Mouse (Mus musculus) limb, embryonic 14.5 days (tissue): ENCODE data around the gene Psmd4. TPM values are rescaled to one million over a fixed set of nuclear protein-coding genes. Genes with fewer than 3 reads are reported as not detected.
"Not testable (repeated sequence)": the region's sequence is repeated elsewhere in the genome, so short reads cannot be mapped to it uniquely, and the experiment has no call there.

Experiments
- ATAC-seq: fragments of 200-750 bp; cut with Nextera tagmentation; 2 replicates; pipeline ENCODE4 v1.8.0; 2017; ENCODE audit warnings: low read depth, moderate number of reproducible peaks, moderate TSS enrichment; ENCODE audit not compliant: low FRiP score
- DNase-seq: peaks from one replicate; pipeline ENCODE4 v3.0.0-alpha.2; 2015; ENCODE audit warnings: low spot score
- H3K27ac ChIP-seq: fragments of 300-500 bp; sonication (generic); replicated peaks from 2 replicates; pipeline ENCODE4 v1.5.1; 2014; ENCODE audit warnings: low read depth, mild to moderate bottlenecking, low read length, moderate library complexity, mixed read lengths
- H3K27me3 ChIP-seq: fragments of 300-500 bp; sonication (generic); 2 replicates; pipeline ENCODE4 v1.6.1; 2014; ENCODE audit warnings: low read length, mixed read lengths; ENCODE audit not compliant: control insufficient read depth, insufficient read depth
- H3K36me3 ChIP-seq: fragments of 300-500 bp; sonication (generic); 2 replicates; pipeline ENCODE4 v1.6.1; 2014; ENCODE audit warnings: mild to moderate bottlenecking, low read length, moderate library complexity, mixed read lengths; ENCODE audit not compliant: control insufficient read depth, insufficient read depth
- H3K4me1 ChIP-seq: fragments of 300-500 bp; sonication (generic); 2 replicates; pipeline ENCODE4 v1.6.1; 2014; ENCODE audit warnings: antibody characterized with exemption, low read length, mixed read lengths; ENCODE audit not compliant: control insufficient read depth, insufficient read depth
- H3K4me2 ChIP-seq: fragments of 300-500 bp; sonication (generic); replicated peaks from 2 replicates; pipeline ENCODE4 v1.6.1; 2014; ENCODE audit warnings: low read depth, mild to moderate bottlenecking, low read length, moderate library complexity; ENCODE audit not compliant: severe bottlenecking
- H3K4me3 ChIP-seq: fragments of 300-500 bp; sonication (generic); replicated peaks from 2 replicates; pipeline ENCODE4 v1.5.1; 2014; ENCODE audit warnings: low read length
- H3K9ac ChIP-seq: fragments of 300-500 bp; sonication (generic); 2 replicates; pipeline ENCODE4 v1.6.1; 2014; ENCODE audit warnings: mild to moderate bottlenecking, low read depth, low read length, moderate library complexity; ENCODE audit not compliant: severe bottlenecking
- H3K9me3 ChIP-seq: fragments of 300-500 bp; sonication (generic); 2 replicates; pipeline ENCODE4 v1.6.1; 2016; ENCODE audit warnings: low read length; ENCODE audit not compliant: control insufficient read depth
- POLR2A ChIP-seq: fragments of 200-500 bp; IDR thresholded peaks from 2 replicates; pipeline ENCODE4 v1.8.0; 2012; ENCODE audit warnings: inconsistent platforms, mild to moderate bottlenecking, moderate library complexity, borderline replicate concordance; ENCODE audit not compliant: insufficient read depth, insufficient read length; ENCODE audit errors: extremely low read depth
- WGBS: fragments of 180-500 bp; shearing (Covaris S2); extraction: QIAGEN DNeasy Blood & Tissue Kit; methylation state at CpG from one replicate; pipeline ENCODE4 v1.1.7; 2014; 5-methylcytosine and 5-hydroxymethylcytosine counted together
- polyA plus RNA-seq, 2 experiments: library from polyadenylated mRNA; depleted of rRNA in 1 of 2; stranded (reverse) in 1 of 2; unstranded in 1 of 2; fragments of >200 nt; fragmentation: Nextera tagmentation in 1 of 2; extraction: Ambion mirVana in 1 of 2; gene quantifications; 2 replicates each; pipeline versions ENCODE4 v1.2.1 to v1.2.3; 2012 to 2014

Psmd4 gene
- polyA plus RNA-seq, 2 experiments = 249 to 258 TPM

DNA sequence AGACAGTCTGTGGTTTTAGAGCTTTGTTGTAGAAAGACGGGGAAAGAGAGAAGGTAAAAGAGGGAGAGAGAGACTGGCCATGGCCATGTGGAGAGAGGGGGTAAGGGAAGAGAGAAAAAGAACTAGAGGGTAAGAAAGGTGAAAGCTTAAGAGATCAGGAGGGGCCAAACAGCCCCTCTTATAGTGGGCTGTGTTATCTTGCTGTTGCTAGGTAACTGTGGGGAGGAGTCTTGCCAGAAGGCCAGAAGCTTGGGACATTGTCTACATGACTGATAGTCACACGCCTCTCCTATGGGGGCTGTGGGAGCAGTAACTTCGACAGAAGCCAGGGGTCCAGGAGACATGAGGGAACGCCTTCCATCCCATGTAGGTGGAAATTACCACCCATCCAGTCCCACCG is 17.2 kb downstream of the Psmd4 start:
- ATAC-seq = no peak
- H3K9ac ChIP-seq = no peak overlapping the region
- no peak for TF ChIP-seq POLR2A

DNA sequence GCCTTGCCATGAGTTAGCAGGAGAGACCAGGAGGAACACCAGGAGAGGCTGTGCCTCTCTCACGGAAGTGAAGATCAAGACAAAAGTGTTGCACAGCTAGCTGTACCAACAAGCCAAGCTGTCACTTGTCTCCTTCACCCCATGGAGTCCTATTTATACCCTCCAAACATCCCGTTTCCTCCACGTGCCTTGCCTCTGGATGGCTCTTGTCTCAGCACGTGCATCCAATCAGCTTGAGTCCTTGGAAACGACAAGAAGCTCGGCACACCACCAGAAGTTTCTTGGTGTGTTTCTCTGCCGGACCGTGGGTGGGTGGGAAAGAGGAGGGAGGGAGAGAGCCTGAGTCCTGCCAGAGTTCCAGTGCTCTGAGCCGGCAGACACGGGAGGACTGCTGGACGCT is 17.9 kb downstream of the Psmd4 start:
- H3K4me2 ChIP-seq = no peak overlapping the region
- DNase-seq (no peak), ATAC-seq (no peak)
- WGBS = 30% methylated on average over 11 of the region's 11 CpGs
- no peaks in the 10 kb centered on the region for H3K27me3 ChIP-seq
- H3K27ac ChIP-seq = no peak overlapping the region
- no peak for TF ChIP-seq POLR2A
- H3K4me1 ChIP-seq = no peaks in the 10 kb centered on the region
- no peak overlapping the region for H3K9ac ChIP-seq
- no peaks in the 10 kb centered on the region for H3K36me3 ChIP-seq
- H3K9me3 ChIP-seq = no peaks in the 10 kb centered on the region
- no peak overlapping the region for H3K4me3 ChIP-seq

More for the DNA sequence above, 17.2 kb downstream of the Psmd4 start:
- H3K27me3 ChIP-seq = no peaks in the 10 kb centered on the region
- WGBS = 45% methylated on average over 5 of the region's 5 CpGs
- H3K36me3 ChIP-seq = peaks cover under 1% of the 10 kb centered on the region; the same call in 1 of the 2 replicates
- DNase-seq = no peak
- H3K27ac ChIP-seq = no peak overlapping the region
- no peaks in the 10 kb centered on the region for H3K4me1 ChIP-seq
- H3K4me3 ChIP-seq = no peak overlapping the region
- no peaks in the 10 kb centered on the region for H3K9me3 ChIP-seq
- H3K4me2 ChIP-seq = no peak overlapping the region

DNA sequence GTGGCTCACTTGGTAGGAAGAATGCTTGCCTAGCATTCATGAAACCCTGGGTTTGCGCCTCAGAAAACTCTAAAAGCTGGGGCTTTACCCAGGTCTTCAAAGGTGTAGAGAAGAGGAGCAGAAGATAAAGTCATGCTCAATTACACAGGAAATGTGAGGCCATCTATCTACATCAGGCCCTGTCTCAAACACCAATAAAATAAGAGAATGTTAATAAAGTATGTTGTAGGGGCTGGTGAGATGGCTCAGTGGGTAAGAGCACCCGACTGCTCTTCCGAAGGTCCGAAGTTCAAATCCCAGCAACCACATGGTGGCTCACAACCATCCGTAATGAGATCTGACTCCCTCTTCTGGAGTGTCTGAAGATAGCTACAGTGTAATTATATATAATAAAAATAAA is 21.5 kb downstream of the Psmd4 start:
- ATAC-seq, H3K36me3 ChIP-seq, H3K27ac ChIP-seq, H3K4me2 ChIP-seq, DNase-seq, H3K4me3 ChIP-seq, H3K27me3 ChIP-seq, H3K9ac ChIP-seq, H3K4me1 ChIP-seq, H3K9me3 ChIP-seq: not testable (repeated sequence)
- 86% methylated on average over 5 of the region's 5 CpGs for WGBS

DNA sequence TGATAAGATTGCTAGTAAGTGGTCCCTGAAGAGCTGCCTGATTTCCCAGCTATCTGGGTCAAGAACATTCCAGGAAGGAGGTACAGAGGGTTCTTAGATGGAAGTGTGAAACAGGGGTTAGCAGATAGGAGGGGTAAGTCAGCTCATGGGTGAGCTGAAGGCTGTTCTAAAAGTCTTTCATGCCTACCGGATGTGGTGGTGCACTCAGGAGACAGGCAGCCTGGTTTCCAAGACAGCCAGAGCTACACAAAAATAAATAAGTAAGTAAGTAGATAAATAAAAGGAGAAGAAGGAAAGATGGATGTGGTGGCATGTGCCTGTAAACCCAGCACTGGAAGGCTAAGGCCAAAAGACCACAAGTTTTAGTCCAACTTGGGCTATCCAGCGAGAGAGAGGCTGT is 23.7 kb downstream of the Psmd4 start:
- Histone ChIP-seq H3K27me3 (no peaks in the 10 kb centered on the region), H3K27ac (no peak overlapping the region), H3K9ac (no peak overlapping the region), H3K9me3 (no peaks in the 10 kb centered on the region), H3K4me3 (no peak overlapping the region), H3K36me3 (no peaks in the 10 kb centered on the region), H3K4me1 (peaks cover 12% of the 10 kb centered on the region; the same call in 1 of the 2 replicates), H3K4me2 (no peak overlapping the region)
- no peak for TF ChIP-seq POLR2A
- DNase-seq = no peak
- 85% methylated on average over 2 of the region's 2 CpGs for WGBS
- no peak for ATAC-seq

DNA sequence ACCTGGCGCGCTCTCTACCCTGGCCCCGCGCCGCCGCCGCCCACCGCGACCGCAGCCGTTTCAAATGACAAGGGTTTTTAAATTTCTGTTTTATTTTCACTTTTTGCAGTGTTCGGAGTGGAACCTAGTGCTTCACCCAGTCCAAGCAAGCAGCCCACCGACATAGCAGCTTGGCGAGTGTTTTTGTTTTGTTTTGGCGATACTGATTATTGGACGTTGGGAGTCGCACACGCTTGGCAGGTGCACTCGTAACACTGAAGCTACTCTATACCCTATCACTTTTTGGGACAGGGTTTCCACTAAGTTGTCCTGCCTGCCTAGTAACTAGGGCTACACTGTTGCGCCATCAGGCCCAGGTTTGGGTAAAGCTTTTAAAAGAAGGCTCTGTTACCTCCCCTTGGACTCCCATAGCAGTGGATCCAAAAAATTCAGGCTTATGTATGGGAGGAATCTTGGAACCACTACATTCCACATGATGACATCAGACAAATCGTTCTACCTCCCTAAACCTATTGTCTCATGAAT is 25.8 kb downstream of the Psmd4 start:
- DNase-seq (no peak), ATAC-seq (no peak)
- H3K36me3 ChIP-seq = peaks cover 8% of the 10 kb centered on the region
- WGBS = 6% methylated on average over 20 of the region's 21 CpGs
- H3K9ac ChIP-seq = peak overlapping the region; percentile 54
- peak overlapping the region; percentile 91 for H3K4me2 ChIP-seq
- H3K4me1 ChIP-seq = peaks cover 18% of the 10 kb centered on the region; the same call in 1 of the 2 replicates
- H3K9me3 ChIP-seq = no peaks in the 10 kb centered on the region
- peak overlapping the region; percentile 96; the same call in 1 of the 2 replicates for H3K27ac ChIP-seq
- H3K4me3 ChIP-seq = peak overlapping the region; percentile 83
- H3K27me3 ChIP-seq = no peaks in the 10 kb centered on the region
- no peak for TF ChIP-seq POLR2A

DNA sequence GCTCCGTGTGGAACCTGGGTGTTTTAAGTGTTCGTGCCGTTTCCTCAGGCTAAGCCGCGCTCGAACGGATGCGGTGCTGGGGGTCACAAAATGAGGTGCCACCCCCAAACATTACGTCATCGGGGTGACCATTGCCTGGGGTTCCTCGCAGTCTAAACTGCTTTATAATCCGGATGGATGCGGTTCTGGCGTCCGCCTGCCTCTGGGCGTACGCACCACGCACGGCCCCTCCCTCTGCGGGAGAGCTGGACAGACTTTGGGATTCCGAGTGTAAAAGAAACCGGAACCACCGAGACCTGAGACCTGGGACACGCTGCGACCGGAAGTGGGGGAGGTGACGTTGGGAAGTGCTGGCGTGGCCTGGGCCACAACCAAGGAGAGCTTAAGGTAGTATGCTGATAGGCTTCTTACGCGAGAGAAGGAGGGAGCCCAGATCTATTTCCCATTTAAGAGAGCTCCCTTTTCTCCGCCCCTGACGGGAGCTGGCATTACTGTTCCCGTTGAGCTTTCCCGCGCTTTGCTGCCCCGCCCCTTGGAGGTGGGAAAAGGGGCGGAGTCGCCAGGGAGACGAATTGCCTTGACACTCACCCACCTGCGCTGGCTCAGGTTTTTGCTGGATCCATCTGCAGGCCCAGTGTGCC is 26.4 kb downstream of the Psmd4 start:
- H3K27ac ChIP-seq = peak overlapping the region; percentile 96
- H3K4me3 ChIP-seq = peak overlapping the region; percentile 83
- no peak for TF ChIP-seq POLR2A
- H3K4me2 ChIP-seq = peak overlapping the region; percentile 91
- DNase-seq (peak; percentile 91), ATAC-seq (peak; percentile 79)
- peaks cover 18% of the 10 kb centered on the region; the same call in 1 of the 2 replicates for H3K4me1 ChIP-seq
- no peaks in the 10 kb centered on the region for H3K9me3 ChIP-seq
- H3K36me3 ChIP-seq = peaks cover 14% of the 10 kb centered on the region
- under 1% methylated on average over 37 of the region's 40 CpGs for WGBS
- H3K27me3 ChIP-seq = no peaks in the 10 kb centered on the region
- peak overlapping the region; percentile 54 for H3K9ac ChIP-seq
